Mouse (Mus musculus): ENCODE data around the gene Gpr107.

GRCm38 (mm10) chr2:31245491-31246141, 93.5 kb downstream of the Gpr107 start, which contains the start of gene Ncs1:
- TF ChIP-seq POLR2A (IDR thresholded peaks at IDR 0.05; ENCODE audit: control insufficient read depth, low read depth, low read length) (no peak), CTCF (IDR thresholded peaks at IDR 0.05; ENCODE audit: control insufficient read depth, insufficient read depth, insufficient replicate concordance, low read depth, low read length) (no peak)
